Mouse (Mus musculus): ENCODE measurements around the gene Aldh5a1.

GRCm38 (mm10) chr13:24943303-24943702, 5.8 kb upstream of the Aldh5a1 start:
- TF ChIP-seq POLR2A (IDR thresholded peaks at IDR 0.05; ENCODE audit: low read depth, low read length) (no peak), CTCF (conservative IDR thresholded peaks at IDR 0.05; ENCODE audit: insufficient read depth, insufficient read length, low read depth, low read length) (no peak)
